Mouse (Mus musculus) heart, adult 8-10 months (tissue): ENCODE measurements at regions not wholly inside any gene's neighbourhood (a gene's known extent, or its start where the extent isn't known, plus 50 kb on each side); places are given as distances from the start of the nearest gene placed in this dataset.

Experiments used
- DNase-seq: peaks from one replicate; pipeline ENCODE4 v3.0.0; 2022; ENCODE audit warnings: low spot score

- DNase-seq: no peak
These were observed 280.3 kb downstream of the Ccdc91 start for GRCm38 (mm10) chr6:147755750-147756523.

GRCm38 (mm10) chr6:147759485-147759884 is 283.9 kb downstream of the Ccdc91 start:
- DNase-seq: no peak

- peak; percentile 17 for DNase-seq
These were observed 284.5 kb downstream of the Ccdc91 start for GRCm38 (mm10) chr6:147760113-147760512.

- DNase-seq: no peak
These were observed 281.8 kb upstream of the Far2 start for GRCm38 (mm10) chr6:147765241-147765640.

GRCm38 (mm10) chr6:147769180-147769579 is 277.9 kb upstream of the Far2 start:
- DNase-seq: no peak

- no peak for DNase-seq
These were observed 277.0 kb upstream of the Far2 start for GRCm38 (mm10) chr6:147770034-147770433.

- DNase-seq: no peak
These were observed 275.6 kb upstream of the Far2 start for GRCm38 (mm10) chr6:147771411-147771810.

- no peak for DNase-seq
These were observed 273.2 kb upstream of the Far2 start for GRCm38 (mm10) chr6:147773904-147774303.

- no peak for DNase-seq
These were observed 272.4 kb upstream of the Far2 start for GRCm38 (mm10) chr6:147774626-147775025.

- DNase-seq: no peak
These were observed 267.6 kb upstream of the Far2 start for GRCm38 (mm10) chr6:147779466-147779865.

GRCm38 (mm10) chr6:147784249-147784648 is 262.8 kb upstream of the Far2 start:
- no peak for DNase-seq

- DNase-seq: no peak
These were observed 262.2 kb upstream of the Far2 start for GRCm38 (mm10) chr6:147784854-147785253.

- no peak for DNase-seq
These were observed 259.0 kb upstream of the Far2 start for GRCm38 (mm10) chr6:147788095-147788494.

GRCm38 (mm10) chr6:147789112-147789511 is 257.9 kb upstream of the Far2 start:
- DNase-seq: no peak

GRCm38 (mm10) chr6:147793811-147794210 is 253.2 kb upstream of the Far2 start:
- no peak for DNase-seq

- no peak for DNase-seq
These were observed 252.7 kb upstream of the Far2 start for GRCm38 (mm10) chr6:147794351-147794750.

- no peak for DNase-seq
These were observed 247.9 kb upstream of the Far2 start for GRCm38 (mm10) chr6:147799009-147799727.

- no peak for DNase-seq
These were observed 247.2 kb upstream of the Far2 start for GRCm38 (mm10) chr6:147799861-147800260.

- no peak for DNase-seq
These were observed 246.2 kb upstream of the Far2 start for GRCm38 (mm10) chr6:147800846-147801245.

GRCm38 (mm10) chr6:147803893-147804292 is 243.2 kb upstream of the Far2 start:
- DNase-seq: no peak

- peak; percentile 63 for DNase-seq
These were observed 236.3 kb upstream of the Far2 start for GRCm38 (mm10) chr6:147810710-147811109.

- no peak for DNase-seq
These were observed 230.2 kb upstream of the Far2 start for GRCm38 (mm10) chr6:147816861-147817260.

- DNase-seq: no peak
These were observed 229.8 kb upstream of the Far2 start for GRCm38 (mm10) chr6:147817262-147817661.
